Mouse (Mus musculus) retina, embryonic 14.5 days (tissue): ENCODE measurements around the gene Sv2b.

Source experiments
- DNase-seq: peaks from one replicate; pipeline ENCODE4 v3.0.0-alpha.2; 2015; ENCODE audit warnings: low spot score

The Sv2b gene

GRCm38 (mm10) chr7:75102536-75103332, 206.3 kb downstream of the Sv2b start:
- no peak for DNase-seq

GRCm38 (mm10) chr7:75085473-75085872, 223.6 kb downstream of the Sv2b start:
- no peak for DNase-seq

- DNase-seq: no peak
Measured at GRCm38 (mm10) chr7:75080163-75080562, 228.9 kb downstream of the Sv2b start.

GRCm38 (mm10) chr7:75077560-75078208, 231.4 kb downstream of the Sv2b start:
- DNase-seq: no peak
